Mouse (Mus musculus) kidney, postnatal 0 days (tissue): ENCODE measurements around the gene Polg. TPM values are rescaled to one million over a fixed set of nuclear protein-coding genes. Genes with fewer than 3 reads are reported as not detected.

Experiments
- ATAC-seq: fragments of 200-750 bp; cut with Nextera tagmentation; replicated peaks from 2 replicates; pipeline ENCODE4 v1.8.0; 2017; ENCODE audit warnings: low read depth, moderate number of reproducible peaks, moderate TSS enrichment, moderate library complexity; ENCODE audit not compliant: low FRiP score
- DNase-seq: peaks from one replicate; pipeline ENCODE4 v3.0.0-alpha.2; 2016; ENCODE audit warnings: low spot score
- H3K27ac ChIP-seq: fragments of 300-500 bp; sonication (generic); 2 replicates; pipeline ENCODE4 v1.5.1; 2014; ENCODE audit warnings: mild to moderate bottlenecking
- H3K27me3 ChIP-seq: fragments of 300-500 bp; sonication (generic); 2 replicates; pipeline ENCODE4 v1.6.1; 2014; ENCODE audit warnings: low read length, mixed read lengths; ENCODE audit not compliant: insufficient read depth
- H3K36me3 ChIP-seq: fragments of 300-500 bp; sonication (generic); 2 replicates; pipeline ENCODE4 v1.6.1; 2014; ENCODE audit warnings: low read length, mixed read lengths; ENCODE audit not compliant: insufficient read depth
- H3K4me1 ChIP-seq: fragments of 300-500 bp; sonication (generic); replicated peaks from 2 replicates; pipeline ENCODE4 v1.6.1; 2014; ENCODE audit warnings: antibody characterized with exemption, low read length, mixed read lengths; ENCODE audit not compliant: insufficient read depth
- H3K4me2 ChIP-seq: fragments of 300-500 bp; sonication (generic); 2 replicates; pipeline ENCODE4 v1.6.1; 2014; ENCODE audit warnings: mild to moderate bottlenecking, low read length, moderate library complexity, mixed read lengths
- H3K4me3 ChIP-seq: fragments of 300-500 bp; sonication (generic); replicated peaks from 2 replicates; pipeline ENCODE4 v1.5.1; 2014; ENCODE audit warnings: low read depth, low read length
- H3K9ac ChIP-seq: fragments of 300-500 bp; sonication (generic); 2 replicates; pipeline ENCODE4 v1.6.1; 2014; ENCODE audit warnings: low read depth, low read length
- H3K9me3 ChIP-seq: fragments of 300-500 bp; sonication (generic); replicated peaks from 2 replicates; pipeline ENCODE4 v1.6.1; 2016; ENCODE audit warnings: low read length, inconsistent platforms, mixed read lengths
- CTCF ChIP-seq: IDR thresholded peaks from 2 replicates; pipeline ENCODE4 v1.5.1; 2016; ENCODE audit warnings: antibody characterized with exemption, low read depth, mild to moderate bottlenecking, moderate library complexity
- WGBS: fragments of 180-500 bp; shearing (Covaris S2); extraction: QIAGEN DNeasy Blood & Tissue Kit; methylation state at CpG from one replicate; pipeline ENCODE4 v1.1.7; 2014; 5-methylcytosine and 5-hydroxymethylcytosine counted together
- polyA plus RNA-seq: library from polyadenylated mRNA; unstranded; fragments of >200 nt; fragmentation: Nextera tagmentation; extraction: Ambion mirVana; gene quantifications from 2 replicates; pipeline ENCODE4 v1.2.1, GENCODE M21; 2015

Gene Polg
- polyA plus RNA-seq, 1 experiment from 2014 or later: 22.8 TPM

DNA sequence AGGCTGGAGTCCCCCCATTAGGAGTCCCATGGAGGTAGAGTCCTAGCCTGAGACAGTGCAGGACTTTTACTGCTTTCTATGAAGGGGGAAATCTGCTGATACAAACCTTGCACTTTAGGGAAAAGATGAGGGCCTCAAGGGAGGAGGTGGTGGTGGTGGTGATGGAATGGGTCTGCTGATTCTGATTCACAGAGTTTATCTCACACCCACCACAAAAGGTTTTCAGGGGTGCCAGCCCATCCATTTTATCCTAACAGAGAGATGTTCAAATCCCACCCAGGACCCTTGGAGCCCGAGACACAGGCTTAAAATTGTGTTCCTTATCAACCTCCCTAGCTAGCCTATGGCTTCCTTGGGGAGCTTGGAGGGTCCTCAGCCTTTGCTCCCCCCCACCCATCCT, 41.6 kb upstream of the Polg start:
- H3K27ac ChIP-seq: no peak overlapping the region
- H3K27me3 ChIP-seq: peaks cover 99% of the 10 kb centered on the region
- WGBS: 6% methylated on average over 1 of the region's 1 CpGs
- H3K4me3 ChIP-seq: no peak overlapping the region
- H3K4me2 ChIP-seq: no peak overlapping the region
- no peaks in the 10 kb centered on the region for H3K36me3 ChIP-seq
- DNase-seq: no peak
- H3K9me3 ChIP-seq: no peaks in the 10 kb centered on the region
- no peak for ATAC-seq
- TF ChIP-seq CTCF: no peak
- H3K4me1 ChIP-seq: 0 out of 2 replicates have a peak, but pooled peaks cover 6% of the 10 kb centered on the region
- H3K9ac ChIP-seq: no peak overlapping the region

DNA sequence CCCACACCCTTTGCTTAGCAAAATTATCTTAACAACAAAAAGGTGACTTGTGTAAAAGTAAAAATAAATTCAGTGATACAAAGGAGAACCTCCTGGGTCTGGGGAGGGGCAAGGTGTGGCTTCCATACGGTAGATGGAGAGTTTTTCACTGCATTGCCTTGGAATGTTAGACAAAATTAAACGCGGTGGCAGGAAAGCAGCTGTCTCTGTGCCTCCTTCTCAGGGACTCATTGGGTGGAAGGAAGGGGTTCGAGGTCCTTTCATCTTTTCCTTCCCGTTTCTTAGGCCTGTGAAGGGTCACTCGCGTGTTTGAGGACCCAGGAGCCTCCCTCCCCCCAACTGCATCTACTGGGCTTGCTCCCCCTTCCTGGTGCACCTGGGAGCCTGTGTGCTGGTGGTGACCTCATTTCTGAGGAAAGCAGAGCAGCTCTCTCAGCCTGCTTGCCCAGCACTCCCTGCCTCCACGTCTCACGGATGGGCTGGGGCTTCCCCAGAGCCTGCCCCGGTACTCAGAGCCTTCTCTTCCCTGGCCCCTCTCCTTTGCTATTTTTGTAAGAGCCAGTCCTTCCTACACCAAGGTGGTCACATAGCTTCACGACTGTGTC, 41.0 kb upstream of the Polg start:
- Histone ChIP-seq H3K36me3 (no peaks in the 10 kb centered on the region), H3K9me3 (no peaks in the 10 kb centered on the region), H3K4me3 (no peak overlapping the region), H3K4me2 (no peak overlapping the region), H3K27ac (no peak overlapping the region), H3K4me1 (0 out of 2 replicates have a peak, but pooled peaks cover 6% of the 10 kb centered on the region), H3K9ac (no peak overlapping the region), H3K27me3 (peaks cover 99% of the 10 kb centered on the region)
- WGBS: under 1% methylated on average over 11 of the region's 11 CpGs
- TF ChIP-seq CTCF: no peak
- DNase-seq: no peak
- ATAC-seq: no peak

GRCm38 (mm10) chr7:79506531-79507090, 40.4 kb upstream of the Polg start:
- no peak for TF ChIP-seq CTCF
- ATAC-seq (no peak), DNase-seq (no peak)
- Histone ChIP-seq H3K4me3 (no peak overlapping the region), H3K27me3 (peaks cover 99% of the 10 kb centered on the region), H3K4me2 (no peak overlapping the region), H3K36me3 (no peaks in the 10 kb centered on the region), H3K4me1 (0 out of 2 replicates have a peak, but pooled peaks cover 6% of the 10 kb centered on the region), H3K27ac (no peak overlapping the region), H3K9me3 (no peaks in the 10 kb centered on the region), H3K9ac (no peak overlapping the region)
- WGBS: 5% methylated on average over 6 of the region's 6 CpGs

- ATAC-seq: no peak
- Histone ChIP-seq H3K9me3 (no peaks in the 10 kb centered on the region), H3K9ac (no peak overlapping the region), H3K4me1 (0 out of 2 replicates have a peak, but pooled peaks cover 6% of the 10 kb centered on the region), H3K4me2 (no peak overlapping the region), H3K4me3 (no peak overlapping the region), H3K27ac (no peak overlapping the region), H3K27me3 (peaks cover 99% of the 10 kb centered on the region), H3K36me3 (no peaks in the 10 kb centered on the region)
- under 1% methylated on average over 28 of the region's 28 CpGs for WGBS
- DNase-seq: no peak
- TF ChIP-seq CTCF: no peak
Measured at GRCm38 (mm10) chr7:79505876-79506530, 39.8 kb upstream of the Polg start.

DNA sequence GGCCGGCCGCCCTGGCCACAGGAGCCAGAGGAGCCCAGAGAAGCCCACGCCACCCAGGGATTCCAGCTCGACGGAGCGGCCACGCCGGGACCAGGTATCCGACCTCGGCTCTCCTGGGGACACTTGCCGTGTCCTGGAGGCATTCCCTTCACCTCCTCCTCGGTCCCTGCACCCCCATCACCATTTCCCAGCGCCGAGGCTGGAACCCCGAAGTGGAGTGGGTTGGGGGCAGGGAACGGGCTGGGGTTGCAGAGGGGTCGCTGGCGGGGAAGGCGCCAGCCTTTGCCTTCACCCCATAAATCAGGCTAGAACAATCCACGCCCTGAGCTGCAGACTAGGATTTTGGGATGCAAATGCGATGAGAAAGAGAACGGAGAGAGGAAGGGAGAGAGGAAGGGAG, 39.2 kb upstream of the Polg start:
- DNase-seq (no peak), ATAC-seq (no peak)
- Histone ChIP-seq H3K27ac (no peak overlapping the region), H3K9ac (no peak overlapping the region), H3K36me3 (no peaks in the 10 kb centered on the region), H3K9me3 (no peaks in the 10 kb centered on the region), H3K4me3 (peak overlapping the region; percentile 28; the same call in 1 of the 2 replicates), H3K4me1 (0 out of 2 replicates have a peak, but pooled peaks cover 6% of the 10 kb centered on the region), H3K27me3 (peaks cover 99% of the 10 kb centered on the region), H3K4me2 (peak overlapping the region; percentile 52)
- no peak for TF ChIP-seq CTCF
- WGBS: 2% methylated on average over 22 of the region's 22 CpGs

- no peaks in the 10 kb centered on the region for H3K9me3 ChIP-seq
- WGBS: under 1% methylated on average over 42 of the region's 42 CpGs
- H3K27me3 ChIP-seq: peaks cover 100% of the 10 kb centered on the region
- H3K9ac ChIP-seq: no peak overlapping the region
- no peak for TF ChIP-seq CTCF
- ATAC-seq: peak; percentile 60
- H3K4me2 ChIP-seq: peak overlapping the region; percentile 52
- peaks cover 6% of the 10 kb centered on the region; the same call in 1 of the 2 replicates for H3K4me1 ChIP-seq
- H3K27ac ChIP-seq: no peak overlapping the region
- peak; percentile 58 for DNase-seq
- H3K4me3 ChIP-seq: peak overlapping the region; percentile 28
- no peaks in the 10 kb centered on the region for H3K36me3 ChIP-seq
Measured at GRCm38 (mm10) chr7:79504723-79505122, 38.6 kb upstream of the Polg start.
